Mouse (Mus musculus): Measurements from ENCODE around the gene Map4k3.
"Not testable (repeated sequence)": the region's sequence is repeated elsewhere in the genome, so short reads cannot be mapped to it uniquely, and the experiment has no call there.

Map4k3 gene

GRCm38 (mm10) chr17:80728062-80728858, at the start of gene Map4k3:
TSS of gene Map4k3 (minus strand) at chr17:80728485.
- DNase-seq (ENCODE audit: low spot score), result peak; percentile 83

- DNase-seq (ENCODE audit: low spot score), result no peak
These were observed 49.3 kb upstream of the Map4k3 start for GRCm38 (mm10) chr17:80777581-80777980.

GRCm38 (mm10) chr17:80775178-80775788, 47.0 kb upstream of the Map4k3 start:
- DNase-seq (ENCODE audit: low spot score), result no peak

GRCm38 (mm10) chr17:80772545-80773453, 44.5 kb upstream of the Map4k3 start:
- DNase-seq (ENCODE audit: low spot score), result no peak

GRCm38 (mm10) chr17:80770065-80770464, 41.8 kb upstream of the Map4k3 start:
- DNase-seq (ENCODE audit: low spot score), result no peak

GRCm38 (mm10) chr17:80765204-80765603, 36.9 kb upstream of the Map4k3 start:
- DNase-seq (ENCODE audit: low spot score), result no peak

GRCm38 (mm10) chr17:80763065-80763681, 34.9 kb upstream of the Map4k3 start:
- DNase-seq (ENCODE audit: low spot score), result no peak

- DNase-seq (ENCODE audit: low spot score), result no peak
These were observed 34.2 kb upstream of the Map4k3 start for GRCm38 (mm10) chr17:80762391-80763040.

GRCm38 (mm10) chr17:80761191-80761590, 32.9 kb upstream of the Map4k3 start:
- not testable (repeated sequence) for DNase-seq (ENCODE audit: low spot score)

- DNase-seq (ENCODE audit: low spot score), result no peak
These were observed 32.3 kb upstream of the Map4k3 start for GRCm38 (mm10) chr17:80760344-80761145.

- DNase-seq (ENCODE audit: low spot score), result no peak
These were observed 27.8 kb upstream of the Map4k3 start for GRCm38 (mm10) chr17:80756043-80756442.

GRCm38 (mm10) chr17:80755076-80755871, 27.0 kb upstream of the Map4k3 start:
- no peak for DNase-seq (ENCODE audit: low spot score)

- no peak for DNase-seq (ENCODE audit: low spot score)
These were observed 26.3 kb upstream of the Map4k3 start for GRCm38 (mm10) chr17:80754589-80754988.

GRCm38 (mm10) chr17:80752466-80752865, 24.2 kb upstream of the Map4k3 start:
- no peak for DNase-seq (ENCODE audit: low spot score)

GRCm38 (mm10) chr17:80739421-80739820, 11.1 kb upstream of the Map4k3 start:
- DNase-seq (ENCODE audit: low spot score), result peak; percentile 26

- no peak for DNase-seq (ENCODE audit: low spot score)
These were observed 6.4 kb upstream of the Map4k3 start for GRCm38 (mm10) chr17:80734700-80735099.

- DNase-seq (ENCODE audit: low spot score), result no peak
These were observed 5.0 kb upstream of the Map4k3 start for GRCm38 (mm10) chr17:80733121-80733800.

GRCm38 (mm10) chr17:80732256-80732655, 4.0 kb upstream of the Map4k3 start:
- no peak for DNase-seq (ENCODE audit: low spot score)

- not testable (repeated sequence) for DNase-seq (ENCODE audit: low spot score)
These were observed 2.0 kb upstream of the Map4k3 start for GRCm38 (mm10) chr17:80730283-80730682.
